Mouse (Mus musculus): ENCODE measurements around the gene Clec9a. TPM values are rescaled to one million over a fixed set of nuclear protein-coding genes. Genes with fewer than 3 reads are reported as not detected.

The Clec9a gene
- 0.21 and 0.29 TPM in 2 replicates for polyA plus RNA-seq (2012)

GRCm38 (mm10) chr6:129408562-129408961 is at the start of gene Clec9a:
Clec9a (plus strand) TSS chr6:129408862.

DNA sequence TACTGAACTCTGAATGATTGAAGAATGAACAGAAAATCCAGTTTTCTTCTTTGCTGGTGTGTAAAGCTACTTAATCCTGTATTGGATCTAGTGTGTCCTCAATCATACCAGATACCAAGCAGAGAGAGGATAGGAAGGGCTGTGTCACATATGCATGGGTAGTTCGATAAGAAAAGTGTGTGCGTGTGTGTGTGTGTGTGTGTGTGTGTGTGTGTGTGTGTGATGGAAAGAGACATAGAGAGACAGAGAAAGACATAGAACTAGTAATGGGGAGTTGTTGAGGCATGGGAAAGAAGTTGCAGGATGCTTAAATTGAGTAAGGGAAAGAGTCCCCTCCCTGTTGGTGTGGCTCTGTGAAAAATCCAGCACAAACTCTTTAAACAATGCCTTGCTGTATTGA is 22.9 kb upstream of the Clec9a start, which contains the start of gene Clec12b:
Gene Clec12b, minus strand, starts transcription at position 101 of the 400 bp plus-strand sequence.

DNA sequence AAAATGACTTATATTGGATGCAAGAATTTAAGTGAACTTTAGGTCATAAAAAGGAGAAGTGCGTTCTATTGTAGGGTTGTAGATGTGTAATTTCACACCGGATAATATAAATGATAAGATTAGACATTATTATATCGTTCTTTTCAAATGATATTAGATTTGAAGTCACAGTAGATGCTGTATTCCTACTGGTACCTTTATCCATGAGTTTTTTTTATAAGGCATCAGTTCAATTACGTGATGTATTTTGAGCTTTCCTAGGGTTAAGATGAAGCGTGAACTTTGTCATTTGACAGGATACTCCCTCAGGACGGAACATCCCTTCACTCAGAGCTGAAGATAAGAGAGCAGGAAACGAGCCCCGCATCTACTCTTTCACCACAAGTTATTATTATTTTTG is 11.7 kb upstream of the Clec9a start, which contains the start of gene Clec1b:
Gene Clec1b, plus strand, starts transcription at position 301 of the 400 bp plus-strand sequence.

GRCm38 (mm10) chr6:129451411-129452039 is 42.9 kb downstream of the Clec9a start, which contains the start of gene Clec1a:
Clec1a (minus strand) TSS chr6:129452000.

Other genes with a start within 250 kb of the Clec9a start
- gene Clec2d, start 228.2 kb upstream of the Clec9a start, polyA plus RNA-seq (2012): 1.6 and 1.9 TPM in 2 replicates
- gene Cd69, start 133.4 kb upstream of the Clec9a start, polyA plus RNA-seq (2012): 6.4 and 6.8 TPM in 2 replicates
- not detected in 2 replicates for gene 4922502D21Rik, start 77.1 kb upstream of the Clec9a start, polyA plus RNA-seq (2012)
- gene Clec12a, start 66.2 kb upstream of the Clec9a start, polyA plus RNA-seq (2012): 13.7 and 18.2 TPM in 2 replicates
- gene Clec12b, start 23.0 kb upstream of the Clec9a start, polyA plus RNA-seq (2012): not detected in 2 replicates
- gene Clec1b, start 11.6 kb upstream of the Clec9a start, polyA plus RNA-seq (2012): 0.15 TPM in 1 of 2 replicates, not detected in the other
- gene Clec1a, start 43.1 kb downstream of the Clec9a start, polyA plus RNA-seq (2012): 0.06 TPM in 1 of 2 replicates, not detected in the other
- 0.44 and 0.61 TPM in 2 replicates for gene Olr1, start 98.3 kb downstream of the Clec9a start, polyA plus RNA-seq (2012)
- not detected in 2 replicates for gene Tmem52b, start 103.7 kb downstream of the Clec9a start, polyA plus RNA-seq (2012)
- 89.6 and 129 TPM in 2 replicates for gene Gabarapl1, start 124.3 kb downstream of the Clec9a start, polyA plus RNA-seq (2012)
- 0.05 TPM in 1 of 2 replicates, not detected in the other for gene Klre1, start 169.0 kb downstream of the Clec9a start, polyA plus RNA-seq (2012)
- 0.19 and 0.37 TPM in 2 replicates for gene Klrd1, start 182.9 kb downstream of the Clec9a start, polyA plus RNA-seq (2012)
- gene Klrk1, start 215.0 kb downstream of the Clec9a start, polyA plus RNA-seq (2012): 0.39 and 0.74 TPM in 2 replicates
- 0.24 TPM in 1 of 2 replicates, not detected in the other for gene Klrc3, start 234.5 kb downstream of the Clec9a start, polyA plus RNA-seq (2012)